Mouse (Mus musculus): ENCODE data around the gene Tdrd1. TPM values are rescaled to one million over a fixed set of nuclear protein-coding genes. Genes with fewer than 3 reads are reported as not detected.
A peak's percentile ranks its signal among the peaks of the same experiment; 100 is the strongest.

Tdrd1 gene
- polyA plus RNA-seq, 1 experiment from 2014 or later, result 1.3 TPM

DNA sequence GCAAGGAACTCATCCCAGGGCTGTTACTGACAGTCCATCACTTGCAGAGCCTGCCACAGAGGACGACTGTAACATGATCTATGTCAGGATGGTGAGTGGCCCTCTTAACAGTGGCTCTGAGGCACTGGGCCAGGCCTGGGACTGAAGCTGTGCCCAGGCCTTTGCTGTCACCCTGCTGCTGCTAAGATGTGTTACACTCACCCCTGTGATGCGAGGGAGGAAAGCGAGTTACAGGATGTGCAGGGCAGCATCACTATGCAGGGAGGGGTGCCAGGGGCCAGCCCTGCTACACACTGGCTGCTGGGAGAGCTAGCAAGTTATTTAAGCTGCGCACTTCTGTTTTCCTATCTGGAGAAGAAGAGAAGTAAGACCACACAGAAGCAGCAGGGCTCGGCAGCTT is 30.4 kb downstream of the Tdrd1 start:
- no peaks in the 10 kb centered on the region for H3K9me3 ChIP-seq (ENCODE audit: control insufficient read depth, low read length)
- H3K4me3 ChIP-seq (ENCODE audit: low read length), result no peak overlapping the region
- no peaks in the 10 kb centered on the region for H3K36me3 ChIP-seq (ENCODE audit: control insufficient read depth, insufficient read depth, low read length)
- no peaks in the 10 kb centered on the region for H3K27me3 ChIP-seq (replicated peaks; ENCODE audit: control insufficient read depth, insufficient read depth, low read length)
- no peaks in the 10 kb centered on the region for H3K4me1 ChIP-seq (ENCODE audit: control insufficient read depth, insufficient read depth, low read depth, low read length)
- H3K4me2 ChIP-seq (ENCODE audit: low read length), result no peak overlapping the region
- 53% methylated on average over 5 of the region's 5 CpGs for WGBS
- no peak for ATAC-seq
- H3K27ac ChIP-seq (ENCODE audit: low read depth, low read length), result no peak overlapping the region
- no peak overlapping the region for H3K9ac ChIP-seq (ENCODE audit: low read depth, low read length)

DNA sequence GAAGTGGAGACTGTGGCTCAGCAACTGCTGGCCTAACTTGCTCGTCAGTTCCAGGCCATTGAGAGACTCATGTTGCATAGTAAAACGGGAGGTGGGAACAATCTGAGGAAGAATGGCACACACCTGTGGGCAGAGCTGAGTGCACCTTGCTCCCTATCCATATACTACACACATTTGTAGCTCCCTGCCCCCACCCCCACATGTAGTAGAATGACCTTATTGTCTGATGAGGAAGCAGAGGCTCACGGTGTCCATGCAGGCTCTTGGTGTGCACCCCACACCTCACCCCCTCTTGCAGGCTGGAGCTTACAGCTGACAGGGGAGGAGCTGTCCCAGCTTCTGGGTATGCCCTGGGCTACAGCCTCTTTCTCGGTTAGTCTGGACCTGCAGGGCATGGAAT is 41.7 kb downstream of the Tdrd1 start:
- Histone ChIP-seq H3K4me3 (ENCODE audit: low read length) (no peak overlapping the region), H3K9me3 (ENCODE audit: control insufficient read depth, low read length) (no peaks in the 10 kb centered on the region), H3K27ac (ENCODE audit: low read depth, low read length) (no peak overlapping the region), H3K27me3 (replicated peaks; ENCODE audit: control insufficient read depth, insufficient read depth, low read length) (peaks cover 9% of the 10 kb centered on the region), H3K4me2 (ENCODE audit: low read length) (no peak overlapping the region), H3K36me3 (ENCODE audit: control insufficient read depth, insufficient read depth, low read length) (no peaks in the 10 kb centered on the region), H3K9ac (ENCODE audit: low read depth, low read length) (no peak overlapping the region), H3K4me1 (ENCODE audit: control insufficient read depth, insufficient read depth, low read depth, low read length) (no peaks in the 10 kb centered on the region)
- no peak for ATAC-seq
- 67% methylated on average over 4 of the region's 4 CpGs for WGBS

DNA sequence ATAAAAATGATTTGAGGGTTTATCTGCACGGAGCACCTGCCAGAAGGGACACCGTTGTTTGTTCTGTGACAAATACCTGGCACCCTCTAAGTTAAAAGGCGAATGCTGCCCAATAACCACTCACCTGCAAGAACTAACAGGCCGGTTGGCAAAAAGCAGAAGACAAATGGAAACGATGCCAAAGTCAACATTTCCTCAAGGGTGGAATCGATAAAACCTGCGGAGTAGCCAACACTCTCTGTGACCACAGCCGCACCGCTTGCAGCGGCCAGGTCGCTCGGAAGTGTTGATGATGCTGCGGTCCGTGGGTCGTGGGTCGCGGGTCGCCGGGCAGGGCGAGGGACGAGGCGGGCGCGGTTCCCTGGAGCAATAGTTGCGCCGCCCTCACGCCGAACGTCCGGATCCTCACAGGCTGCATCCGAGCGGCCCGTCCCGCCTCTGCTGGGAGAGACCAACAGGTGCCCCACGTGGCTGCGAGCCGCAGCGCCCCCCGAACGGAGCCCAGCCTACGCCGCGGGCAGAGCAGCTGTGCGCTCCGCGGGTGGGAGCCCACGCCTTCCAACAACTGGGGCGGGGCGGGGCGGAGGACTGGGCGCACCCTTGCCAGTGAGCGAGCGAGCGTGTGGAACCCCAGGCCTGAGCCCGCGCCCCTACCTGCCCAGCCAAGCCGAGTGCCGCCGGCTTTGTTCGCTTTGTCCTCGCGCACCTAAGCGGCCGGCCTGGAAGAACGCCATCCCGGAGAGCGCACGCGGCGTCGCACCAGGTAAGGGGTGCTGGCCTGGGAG is 48.0 kb downstream of the Tdrd1 start, which contains the start of gene Vwa2:
Gene Vwa2, plus strand, starts transcription at position 434 of the 785 bp plus-strand sequence.
- Histone ChIP-seq H3K9ac (ENCODE audit: low read depth, low read length) (peak within 1 kb of the TSS; percentile 54), H3K9me3 (ENCODE audit: control insufficient read depth, low read length) (no peaks in the 10 kb centered on the region), H3K4me2 (ENCODE audit: low read length) (peak within 1 kb of the TSS; percentile 96), H3K36me3 (ENCODE audit: control insufficient read depth, insufficient read depth, low read length) (no peaks in the 10 kb centered on the region), H3K4me3 (ENCODE audit: low read length) (peak within 1 kb of the TSS; percentile 54), H3K27ac (ENCODE audit: low read depth, low read length) (no peak within 1 kb of the TSS), H3K4me1 (ENCODE audit: control insufficient read depth, insufficient read depth, low read depth, low read length) (peaks cover 16% of the 10 kb centered on the region), H3K27me3 (replicated peaks; ENCODE audit: control insufficient read depth, insufficient read depth, low read length) (peaks cover 39% of the 10 kb centered on the region)
- no peak for ATAC-seq
- WGBS, result 2% methylated on average over 63 of the region's 71 CpGs

DNA sequence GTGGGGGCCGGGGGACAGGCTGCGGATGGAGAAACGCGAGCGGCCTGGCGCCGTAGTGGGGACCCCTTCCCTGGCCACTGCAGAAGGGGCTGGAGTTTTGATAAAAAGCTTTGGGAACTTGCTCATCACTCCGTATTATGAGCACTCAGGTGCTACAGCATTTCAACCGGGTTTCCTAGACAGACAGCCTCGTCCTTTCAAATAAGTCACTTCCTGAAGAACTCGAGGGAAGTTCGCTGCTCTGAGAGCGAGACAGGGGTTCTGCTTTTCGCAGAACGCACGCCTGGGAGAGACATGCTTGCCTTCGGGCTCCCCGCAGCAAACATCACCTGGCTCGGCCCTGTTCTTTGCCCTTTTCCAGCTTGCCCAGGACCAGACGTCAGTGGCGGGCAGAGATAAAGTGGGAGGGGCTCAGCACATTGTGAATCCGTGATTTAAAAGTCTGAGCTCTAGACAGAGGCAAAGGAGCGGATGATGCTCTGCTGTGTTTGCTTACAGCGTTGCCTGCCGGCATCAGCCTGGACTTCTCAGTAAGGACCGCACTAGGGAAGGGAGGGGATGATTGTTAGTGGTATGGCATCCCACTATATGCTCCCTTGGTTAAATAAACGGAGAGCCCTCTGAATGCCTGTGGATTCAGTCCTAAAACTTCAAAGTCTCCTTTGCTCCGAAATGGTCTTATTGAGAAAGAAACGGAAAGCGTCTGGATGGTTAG is 48.7 kb downstream of the Tdrd1 start:
- Histone ChIP-seq H3K27me3 (replicated peaks; ENCODE audit: control insufficient read depth, insufficient read depth, low read length) (peaks cover 39% of the 10 kb centered on the region), H3K4me3 (ENCODE audit: low read length) (peak overlapping the region; percentile 54), H3K27ac (ENCODE audit: low read depth, low read length) (no peak overlapping the region), H3K9ac (ENCODE audit: low read depth, low read length) (peak overlapping the region; percentile 54), H3K9me3 (ENCODE audit: control insufficient read depth, low read length) (no peaks in the 10 kb centered on the region), H3K36me3 (ENCODE audit: control insufficient read depth, insufficient read depth, low read length) (no peaks in the 10 kb centered on the region), H3K4me2 (ENCODE audit: low read length) (peak overlapping the region; percentile 96), H3K4me1 (ENCODE audit: control insufficient read depth, insufficient read depth, low read depth, low read length) (peaks cover 16% of the 10 kb centered on the region)
- 10% methylated on average over 30 of the region's 30 CpGs for WGBS
- no peak for ATAC-seq

DNA sequence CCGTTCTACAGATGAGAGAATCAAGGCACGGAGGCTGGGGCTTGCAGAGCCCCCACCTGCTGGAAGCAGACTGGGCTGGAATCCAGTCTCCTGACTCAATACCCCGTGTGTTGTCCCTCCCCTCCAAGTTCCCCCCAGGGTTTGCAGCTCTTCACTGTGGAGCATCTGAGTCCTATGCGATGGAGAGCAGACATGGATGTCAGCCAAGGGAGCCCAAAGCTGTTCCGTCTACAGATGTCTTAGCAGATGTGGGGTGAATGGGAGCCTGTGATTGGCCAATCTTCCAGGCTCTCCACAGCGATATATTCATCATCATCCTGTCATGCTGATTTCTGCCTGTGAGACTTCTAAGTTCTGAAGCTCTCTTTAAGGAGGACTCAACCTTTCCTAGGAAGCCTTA is 51.4 kb downstream of the Tdrd1 start:
- Histone ChIP-seq H3K9ac (ENCODE audit: low read depth, low read length) (no peak overlapping the region), H3K4me3 (ENCODE audit: low read length) (no peak overlapping the region), H3K27ac (ENCODE audit: low read depth, low read length) (no peak overlapping the region), H3K4me2 (ENCODE audit: low read length) (no peak overlapping the region), H3K9me3 (ENCODE audit: control insufficient read depth, low read length) (no peaks in the 10 kb centered on the region), H3K27me3 (replicated peaks; ENCODE audit: control insufficient read depth, insufficient read depth, low read length) (peaks cover 33% of the 10 kb centered on the region), H3K36me3 (ENCODE audit: control insufficient read depth, insufficient read depth, low read length) (no peaks in the 10 kb centered on the region), H3K4me1 (ENCODE audit: control insufficient read depth, insufficient read depth, low read depth, low read length) (peaks cover 16% of the 10 kb centered on the region)
- 55% methylated on average over 6 of the region's 6 CpGs for WGBS
- ATAC-seq, result peak; percentile 37; the same call in 1 of the 2 replicates

DNA sequence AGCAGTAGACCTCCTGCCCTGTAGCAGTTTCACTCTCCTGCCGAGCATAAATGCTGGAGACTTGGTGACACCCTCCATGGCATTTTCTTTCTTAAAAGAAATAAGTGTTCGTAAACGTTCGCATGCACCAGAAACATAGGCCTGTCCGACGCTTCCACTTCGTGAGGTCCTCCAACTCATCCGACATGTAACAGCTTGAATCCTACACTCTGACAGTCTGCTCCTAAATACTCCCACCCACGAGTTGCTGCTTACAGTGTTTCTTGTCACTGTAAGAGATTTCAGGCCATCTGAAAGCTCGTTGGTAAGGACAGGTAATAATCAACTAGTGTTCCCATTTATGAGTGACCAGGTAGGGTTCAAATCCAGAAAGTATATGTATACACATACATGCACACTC is 61.9 kb downstream of the Tdrd1 start:
- WGBS, result 86% methylated on average over 10 of the region's 10 CpGs
- Histone ChIP-seq H3K9me3 (ENCODE audit: control insufficient read depth, low read length) (no peaks in the 10 kb centered on the region), H3K27me3 (replicated peaks; ENCODE audit: control insufficient read depth, insufficient read depth, low read length) (no peaks in the 10 kb centered on the region), H3K4me2 (ENCODE audit: low read length) (no peak overlapping the region), H3K36me3 (ENCODE audit: control insufficient read depth, insufficient read depth, low read length) (no peaks in the 10 kb centered on the region), H3K9ac (ENCODE audit: low read depth, low read length) (no peak overlapping the region), H3K4me3 (ENCODE audit: low read length) (no peak overlapping the region), H3K27ac (ENCODE audit: low read depth, low read length) (no peak overlapping the region), H3K4me1 (ENCODE audit: control insufficient read depth, insufficient read depth, low read depth, low read length) (no peaks in the 10 kb centered on the region)
- ATAC-seq, result no peak

DNA sequence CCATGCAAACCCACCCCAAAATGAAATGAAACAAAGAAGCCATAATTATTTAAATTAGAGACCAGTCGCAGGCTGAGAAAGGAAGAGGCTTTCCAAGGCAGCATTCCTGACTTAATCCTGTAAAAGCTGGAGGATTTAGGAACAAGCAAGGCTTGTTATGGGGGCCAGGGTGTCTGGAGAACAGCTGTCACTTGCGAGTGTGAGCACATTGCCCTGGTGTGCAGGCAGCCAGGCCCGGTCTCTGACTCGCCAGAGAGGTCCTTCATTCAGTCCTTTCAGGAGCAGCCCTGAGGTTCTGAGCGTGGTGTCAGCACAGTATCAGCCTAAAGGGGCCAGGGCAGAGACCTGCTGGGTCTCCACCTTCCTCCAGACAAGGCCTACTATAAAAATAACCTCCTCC is 62.6 kb downstream of the Tdrd1 start:
- Histone ChIP-seq H3K9me3 (ENCODE audit: control insufficient read depth, low read length) (no peaks in the 10 kb centered on the region), H3K36me3 (ENCODE audit: control insufficient read depth, insufficient read depth, low read length) (no peaks in the 10 kb centered on the region), H3K9ac (ENCODE audit: low read depth, low read length) (no peak overlapping the region), H3K4me2 (ENCODE audit: low read length) (no peak overlapping the region), H3K27ac (ENCODE audit: low read depth, low read length) (no peak overlapping the region), H3K27me3 (replicated peaks; ENCODE audit: control insufficient read depth, insufficient read depth, low read length) (no peaks in the 10 kb centered on the region), H3K4me1 (ENCODE audit: control insufficient read depth, insufficient read depth, low read depth, low read length) (no peaks in the 10 kb centered on the region), H3K4me3 (ENCODE audit: low read length) (no peak overlapping the region)
- no peak for ATAC-seq
- 76% methylated on average over 5 of the region's 5 CpGs for WGBS

DNA sequence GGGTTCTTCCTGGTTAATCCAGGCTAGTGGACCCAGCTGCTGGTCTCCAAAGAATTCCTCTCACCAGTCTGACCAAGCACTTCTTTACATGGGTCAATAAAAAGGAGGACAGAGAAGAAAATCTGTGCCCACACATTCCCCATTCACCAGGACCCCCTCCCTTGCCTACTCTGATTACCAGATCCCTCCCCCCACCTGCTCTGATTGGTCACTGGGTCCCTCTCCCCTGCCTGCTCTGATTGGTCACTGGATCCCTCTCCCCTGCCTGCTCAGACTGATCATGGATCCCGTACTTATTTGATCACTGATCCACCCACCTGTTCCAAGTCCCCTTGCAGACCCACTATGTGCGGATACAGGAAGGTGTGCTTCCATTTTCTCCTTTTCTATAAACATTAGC is 65.4 kb downstream of the Tdrd1 start:
- Histone ChIP-seq H3K4me2 (ENCODE audit: low read length) (no peak overlapping the region), H3K9ac (ENCODE audit: low read depth, low read length) (no peak overlapping the region), H3K27me3 (replicated peaks; ENCODE audit: control insufficient read depth, insufficient read depth, low read length) (no peaks in the 10 kb centered on the region), H3K4me3 (ENCODE audit: low read length) (no peak overlapping the region), H3K9me3 (ENCODE audit: control insufficient read depth, low read length) (no peaks in the 10 kb centered on the region), H3K27ac (ENCODE audit: low read depth, low read length) (no peak overlapping the region), H3K4me1 (ENCODE audit: control insufficient read depth, insufficient read depth, low read depth, low read length) (no peaks in the 10 kb centered on the region), H3K36me3 (ENCODE audit: control insufficient read depth, insufficient read depth, low read length) (no peaks in the 10 kb centered on the region)
- 52% methylated on average over 2 of the region's 2 CpGs for WGBS
- ATAC-seq, result no peak

DNA sequence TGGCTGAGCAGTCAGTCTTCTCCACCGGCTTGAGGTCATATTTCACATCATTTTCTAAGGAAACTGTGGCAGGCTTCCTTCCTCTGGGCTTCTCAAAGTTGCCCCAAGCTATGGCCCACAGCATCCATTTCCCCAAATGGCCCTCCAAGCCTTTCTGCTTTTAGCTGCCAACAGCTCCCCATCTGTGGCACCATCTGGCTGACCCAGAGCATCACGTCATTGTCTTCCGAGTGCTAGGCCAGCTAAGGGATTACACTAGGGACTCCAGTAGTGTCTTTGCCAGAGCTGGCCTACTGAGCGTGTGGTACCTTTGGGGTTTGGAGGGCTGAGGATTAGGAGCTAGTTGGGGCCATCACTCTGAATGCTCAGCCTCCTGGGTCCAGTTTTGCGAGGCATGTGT is 66.6 kb downstream of the Tdrd1 start:
- 74% methylated on average over 5 of the region's 5 CpGs for WGBS

More for the DNA sequence above, 66.6 kb downstream of the Tdrd1 start:
- Histone ChIP-seq H3K27ac (ENCODE audit: low read depth, low read length) (no peak overlapping the region), H3K27me3 (replicated peaks; ENCODE audit: control insufficient read depth, insufficient read depth, low read length) (no peaks in the 10 kb centered on the region), H3K9me3 (ENCODE audit: control insufficient read depth, low read length) (no peaks in the 10 kb centered on the region), H3K9ac (ENCODE audit: low read depth, low read length) (no peak overlapping the region), H3K4me3 (ENCODE audit: low read length) (no peak overlapping the region), H3K4me1 (ENCODE audit: control insufficient read depth, insufficient read depth, low read depth, low read length) (no peaks in the 10 kb centered on the region), H3K4me2 (ENCODE audit: low read length) (no peak overlapping the region), H3K36me3 (ENCODE audit: control insufficient read depth, insufficient read depth, low read length) (no peaks in the 10 kb centered on the region)
- ATAC-seq, result no peak
